Mouse (Mus musculus) spleen, postnatal 36 days (tissue): ENCODE results near the gene Ly86.

Source experiments
- DNase-seq, 2 experiments: peaks; one replicate each; pipeline ENCODE4 v3.0.0; 2022; ENCODE audit warnings: low spot score in 2 of 2, mixed read lengths in 1 of 2

Gene Ly86

GRCm38 (mm10) chr13:37457007-37457827 lies 112.2 kb downstream of the Ly86 start:
- no peak for DNase-seq

DNA sequence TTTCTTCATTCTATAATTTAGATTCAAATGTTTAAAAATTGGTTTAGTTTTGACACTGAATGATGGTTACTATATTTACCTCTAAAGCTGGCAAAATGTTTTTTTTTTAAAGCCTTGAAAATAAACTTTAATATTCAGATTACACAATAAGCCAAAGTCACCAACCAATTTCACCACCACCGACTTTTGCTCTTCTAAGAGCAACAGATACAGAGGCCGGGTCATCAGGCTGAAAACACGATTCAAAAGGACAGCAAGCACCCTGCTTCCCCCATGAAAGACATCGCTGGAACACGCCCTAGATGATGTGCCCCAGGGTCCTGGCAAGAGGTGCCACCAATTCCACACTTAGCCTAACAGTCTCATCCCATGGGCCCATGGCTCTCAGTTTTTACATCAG lies 113.5 kb downstream of the Ly86 start:
- no peak for DNase-seq

GRCm38 (mm10) chr13:37459022-37459421 lies 114.0 kb downstream of the Ly86 start:
- no peak for DNase-seq

- no peak for DNase-seq
Observed at GRCm38 (mm10) chr13:37459957-37460930, 115.2 kb downstream of the Ly86 start.

GRCm38 (mm10) chr13:37462049-37462702 lies 117.2 kb downstream of the Ly86 start:
- peak in 1 of 2 experiments; percentile 33 for DNase-seq

- no peak for DNase-seq
Observed at GRCm38 (mm10) chr13:37465710-37466109, 120.7 kb downstream of the Ly86 start.

- peak; percentile 49 to 62 for DNase-seq
Observed at GRCm38 (mm10) chr13:37467795-37468194, 122.8 kb downstream of the Ly86 start.
